Mouse (Mus musculus): ENCODE data around the gene Med6.

Med6 gene

DNA sequence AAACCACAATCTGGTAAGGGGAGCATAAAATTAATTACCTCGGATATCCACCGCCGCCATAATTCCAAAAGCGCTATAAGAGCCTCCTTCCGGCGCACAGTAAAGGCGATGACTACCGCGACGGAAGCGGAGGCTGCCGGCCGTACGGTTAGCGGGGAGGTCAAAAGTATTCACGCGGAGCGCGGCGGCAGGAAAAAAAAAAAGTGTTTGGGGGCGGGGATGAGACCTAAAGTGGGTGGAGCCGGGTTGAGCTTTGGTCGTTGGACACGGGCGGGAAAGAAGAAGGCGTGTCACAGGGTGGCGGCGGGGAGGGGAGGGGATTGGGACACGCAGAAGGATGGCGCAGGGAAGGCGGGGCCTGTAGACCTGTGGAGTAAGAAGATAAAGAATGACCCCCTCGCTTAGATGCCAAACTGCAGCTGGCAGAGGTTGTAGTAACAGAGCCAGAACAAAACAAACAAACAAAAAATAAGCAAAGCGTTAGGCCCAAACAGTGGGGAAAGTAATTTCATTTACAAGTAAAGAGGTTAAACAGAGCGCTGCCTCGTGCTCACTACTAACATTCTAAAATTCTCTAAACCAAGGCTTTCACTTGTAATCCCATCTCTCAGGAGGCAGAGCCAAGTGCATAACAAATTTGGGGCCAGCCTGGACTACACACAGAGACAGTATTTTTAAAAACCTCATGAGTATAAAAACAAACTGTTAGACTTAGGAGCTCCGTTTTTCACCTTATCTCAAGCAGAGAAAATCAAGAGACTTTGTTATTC is at the start of gene Med6:
Gene Med6, minus strand, starts transcription at position 107 of the 770 bp plus-strand sequence.
- peak; percentile 97 for DNase-seq (ENCODE audit: low read depth, low spot score)

DNA sequence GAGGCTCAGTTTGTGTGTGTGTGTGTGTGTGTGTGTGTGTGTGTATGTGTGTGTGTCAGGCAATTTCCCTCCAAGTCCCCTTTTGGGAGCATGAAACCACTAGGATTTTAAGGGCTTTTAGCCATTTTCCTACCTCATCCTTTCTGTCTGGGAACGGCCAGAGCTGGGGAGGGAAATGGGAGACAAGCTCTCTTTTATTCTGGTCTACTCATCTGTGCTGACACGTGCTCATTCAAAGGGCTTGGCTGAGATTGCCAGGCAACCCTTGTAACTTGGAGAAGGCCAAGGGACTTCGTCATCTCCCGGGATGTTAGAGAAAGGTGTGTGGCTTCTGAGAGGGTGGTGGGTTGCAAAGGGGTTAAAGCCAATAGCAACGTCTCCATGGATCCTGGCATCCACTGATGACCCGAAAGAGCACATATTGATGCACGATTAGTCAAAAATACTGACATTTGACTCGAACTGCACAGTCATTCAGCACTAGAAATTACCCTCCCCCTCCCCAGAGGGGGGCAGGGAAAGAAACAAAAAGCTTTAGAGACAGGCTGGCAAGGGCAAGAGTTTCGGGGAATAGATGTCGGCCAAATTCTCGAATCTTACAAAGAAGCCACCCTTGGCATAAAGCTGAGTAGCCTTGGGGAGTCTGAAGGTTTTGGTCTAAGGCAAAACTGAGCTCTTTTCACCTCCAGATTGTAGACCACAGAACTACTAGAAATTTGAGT is 47.7 kb upstream of the Med6 start:
- DNase-seq (ENCODE audit: low read depth, low spot score): peak; percentile 54

DNA sequence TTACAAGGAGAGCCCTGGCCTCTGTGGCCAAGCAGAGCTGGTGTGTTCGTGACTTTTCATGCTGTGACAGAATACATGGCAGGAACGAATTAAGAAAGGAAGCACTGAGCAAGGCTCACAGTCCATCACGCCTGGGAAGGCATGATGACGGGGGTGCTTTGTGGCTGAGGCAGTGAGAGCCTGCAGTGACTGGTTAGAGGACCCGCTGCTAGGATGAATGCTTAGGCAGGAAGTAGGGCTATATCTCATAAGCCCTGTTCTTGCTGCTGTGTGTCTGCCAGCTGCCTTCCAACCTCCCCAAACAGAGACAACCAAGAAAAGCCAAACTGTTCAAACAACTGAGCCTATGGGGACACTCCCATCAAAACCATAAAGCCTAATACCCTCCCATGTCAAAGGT is 45.8 kb upstream of the Med6 start:
- DNase-seq (ENCODE audit: low read depth, low spot score): no peak

DNA sequence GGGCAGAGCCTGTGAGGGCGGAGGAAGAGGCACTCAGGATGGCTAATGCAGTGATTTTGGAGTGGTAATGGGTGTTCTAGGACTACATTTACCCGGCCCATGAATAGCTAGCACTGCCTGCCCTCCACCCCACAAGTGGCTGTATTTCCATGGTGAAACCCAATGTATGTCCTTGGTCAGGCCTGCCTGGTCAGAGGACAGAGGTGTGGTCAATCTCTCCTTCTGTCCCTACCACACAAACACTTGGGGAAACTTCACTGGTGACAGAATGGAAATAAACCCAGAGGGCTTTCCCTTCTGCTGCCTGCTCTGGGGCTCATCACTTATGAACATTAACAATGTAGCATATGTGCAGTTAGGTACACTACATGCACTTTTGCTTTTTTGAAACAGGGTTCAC is 38.4 kb upstream of the Med6 start:
- DNase-seq (ENCODE audit: low read depth, low spot score): no peak

DNA sequence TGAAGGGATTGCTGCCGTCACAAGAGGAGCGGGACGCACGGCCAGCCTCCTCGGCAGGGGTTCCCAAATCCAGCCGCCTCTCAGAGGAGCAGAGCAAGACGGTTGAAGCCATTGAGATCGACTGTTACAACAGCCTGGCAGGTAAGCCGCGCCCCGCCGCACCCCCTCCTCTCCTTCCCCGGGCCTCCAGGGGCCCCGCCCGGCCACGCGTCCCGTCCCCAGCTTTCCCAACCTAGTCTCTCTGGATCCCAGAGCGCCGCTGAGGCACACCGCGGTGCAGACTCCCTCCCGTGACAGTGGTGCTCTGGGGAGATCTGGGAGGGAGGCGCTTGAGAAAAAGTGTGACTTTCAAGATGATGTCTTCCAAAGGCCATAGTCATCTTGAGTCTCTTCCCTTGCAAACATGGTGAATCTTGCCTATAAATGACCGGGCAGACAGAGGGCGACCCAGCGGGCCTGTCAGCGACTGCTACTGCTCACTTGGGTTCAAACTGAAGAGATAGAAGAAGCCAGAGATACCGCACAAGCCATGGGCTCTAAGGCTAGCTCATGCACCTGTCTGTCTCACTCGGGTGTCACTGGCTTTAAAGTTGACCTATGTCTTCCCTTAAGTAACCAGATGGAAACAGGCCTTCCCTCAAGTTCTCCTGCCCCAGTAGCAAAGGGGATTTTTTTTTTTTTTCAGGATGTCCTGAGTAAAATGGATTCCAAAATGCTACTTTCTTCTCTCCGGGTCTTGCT is 37.0 kb upstream of the Med6 start:
- no peak for DNase-seq (ENCODE audit: low read depth, low spot score)

DNA sequence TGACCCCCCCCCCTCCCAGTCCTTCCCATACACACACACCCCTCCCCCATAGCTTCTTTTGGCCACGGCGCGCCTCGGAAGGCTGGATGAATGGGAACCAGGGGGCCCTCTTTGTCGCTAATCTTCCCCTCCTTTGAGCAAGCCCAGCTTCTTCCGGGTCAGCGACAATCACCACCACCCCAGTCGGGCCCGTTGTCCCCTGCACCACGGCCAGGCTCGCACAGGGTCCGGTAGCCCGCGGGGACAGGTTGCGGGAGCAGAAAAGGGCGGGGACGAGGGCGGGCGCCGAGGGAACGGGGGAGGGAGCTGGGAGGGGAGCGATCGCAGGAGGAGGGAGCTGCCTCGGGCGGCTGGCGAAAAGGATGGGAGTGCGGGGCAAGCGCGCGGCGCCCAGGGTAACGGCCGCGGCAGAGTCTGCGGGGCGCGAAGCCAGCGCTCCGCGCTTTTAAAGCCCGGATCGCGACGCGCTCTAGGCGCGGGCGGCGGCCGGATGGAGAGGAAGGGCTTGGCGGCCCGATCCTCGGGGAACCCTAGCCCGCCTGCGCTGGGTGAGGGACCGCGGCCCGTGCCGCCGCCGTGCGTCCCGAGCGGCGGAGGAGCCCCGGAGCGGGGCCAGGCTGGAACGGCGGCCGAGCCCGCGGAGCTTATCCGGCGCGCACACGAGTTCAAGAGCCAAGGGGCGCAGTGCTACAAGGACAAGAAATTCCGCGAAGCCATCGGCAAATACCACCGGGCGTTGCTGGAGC is 36.3 kb upstream of the Med6 start, which contains the start of gene Ttc9:
Gene Ttc9, plus strand, starts transcription at position 335 of the 746 bp plus-strand sequence.
- no peak for DNase-seq (ENCODE audit: low read depth, low spot score)

DNA sequence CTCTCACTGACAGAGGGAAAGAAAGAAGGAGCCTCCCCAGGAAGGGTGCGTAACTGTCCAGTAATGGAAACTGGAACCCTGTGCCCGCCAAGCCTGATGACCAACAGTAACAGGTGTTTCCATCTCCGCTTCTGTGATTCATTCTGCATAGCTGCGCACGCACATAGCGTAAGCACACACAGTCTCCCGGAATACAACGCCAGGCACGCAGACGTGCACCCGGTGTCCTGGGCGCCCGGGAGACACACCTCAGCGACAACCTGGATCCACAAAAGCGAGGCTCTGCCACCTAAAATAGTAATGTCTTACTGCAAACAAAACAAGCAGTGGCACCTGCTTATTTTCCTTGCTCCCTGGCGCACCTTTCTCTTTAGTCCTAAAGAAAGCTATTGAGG is 35.7 kb upstream of the Med6 start:
- DNase-seq (ENCODE audit: low read depth, low spot score): no peak

DNA sequence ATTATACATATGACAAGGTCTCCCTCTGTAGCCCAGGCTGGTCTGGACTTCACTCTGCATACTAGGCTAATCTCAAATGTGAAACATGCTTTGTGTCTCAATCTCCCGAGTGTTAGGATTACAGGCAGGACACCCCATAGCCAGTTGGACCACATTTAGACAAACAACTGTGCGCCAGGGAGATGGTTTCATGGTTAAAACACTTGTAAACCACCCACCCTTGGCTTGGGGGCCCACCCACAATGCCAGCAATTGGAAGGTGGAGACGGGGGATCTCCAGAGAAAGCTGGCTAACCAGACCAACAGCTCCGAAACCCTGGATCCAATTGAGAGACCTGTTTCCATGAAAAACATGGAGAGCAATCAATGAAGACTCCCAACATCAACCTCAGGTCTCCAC is 33.3 kb upstream of the Med6 start:
- DNase-seq (ENCODE audit: low read depth, low spot score): no peak

GRCm38 (mm10) chr12:81627426-81627825 is 32.6 kb upstream of the Med6 start:
- no peak for DNase-seq (ENCODE audit: low read depth, low spot score)

DNA sequence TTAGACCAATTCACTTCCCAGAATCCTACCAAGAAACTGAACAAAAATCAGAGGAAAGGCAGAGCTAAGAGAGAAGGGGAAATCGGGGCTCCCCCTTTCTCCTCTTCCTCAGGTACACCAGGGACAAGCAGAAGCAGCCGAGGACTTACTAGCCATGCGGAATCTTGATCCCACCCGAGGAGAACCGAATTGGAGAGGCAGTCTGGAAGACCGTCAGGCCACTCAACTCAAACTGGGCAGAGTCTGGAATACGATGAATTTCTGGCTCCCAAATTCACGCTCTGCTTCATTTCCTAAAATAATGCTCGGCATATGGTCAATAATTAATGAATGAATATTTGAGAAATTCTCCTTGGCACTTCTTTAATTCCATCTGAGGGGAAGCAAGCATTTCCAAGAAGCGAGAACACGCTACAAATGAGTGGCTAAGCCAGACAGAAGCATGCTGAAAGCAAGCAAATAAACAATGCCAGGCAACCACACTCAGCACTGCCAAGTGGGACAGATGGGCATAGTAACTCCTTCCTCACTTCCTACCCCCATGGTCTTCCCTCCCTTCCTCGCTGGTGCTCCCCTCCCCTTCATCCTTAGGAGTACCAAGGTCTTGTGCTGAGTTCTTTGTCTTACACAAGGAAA is 31.5 kb upstream of the Med6 start:
- no peak for DNase-seq (ENCODE audit: low read depth, low spot score)

DNA sequence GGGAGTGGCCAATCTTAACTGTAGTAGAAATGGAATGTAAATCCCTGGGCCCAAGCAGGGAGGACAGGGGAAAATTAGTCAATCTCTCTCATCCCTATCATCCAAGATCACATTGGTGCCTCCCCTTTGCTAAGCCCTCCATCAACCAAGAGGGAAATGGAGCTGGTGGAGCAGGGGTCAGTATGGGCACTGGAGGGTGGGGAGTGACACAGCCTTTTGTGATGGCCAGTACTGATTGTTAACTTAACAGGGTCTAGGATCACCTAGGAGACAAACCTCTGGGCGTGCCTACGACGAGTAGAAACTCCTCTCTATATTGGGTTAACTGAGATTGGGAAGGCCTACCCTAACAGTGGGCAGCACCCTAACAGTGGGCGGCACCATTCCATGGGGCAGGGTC is 28.6 kb upstream of the Med6 start:
- DNase-seq (ENCODE audit: low read depth, low spot score): no peak

DNA sequence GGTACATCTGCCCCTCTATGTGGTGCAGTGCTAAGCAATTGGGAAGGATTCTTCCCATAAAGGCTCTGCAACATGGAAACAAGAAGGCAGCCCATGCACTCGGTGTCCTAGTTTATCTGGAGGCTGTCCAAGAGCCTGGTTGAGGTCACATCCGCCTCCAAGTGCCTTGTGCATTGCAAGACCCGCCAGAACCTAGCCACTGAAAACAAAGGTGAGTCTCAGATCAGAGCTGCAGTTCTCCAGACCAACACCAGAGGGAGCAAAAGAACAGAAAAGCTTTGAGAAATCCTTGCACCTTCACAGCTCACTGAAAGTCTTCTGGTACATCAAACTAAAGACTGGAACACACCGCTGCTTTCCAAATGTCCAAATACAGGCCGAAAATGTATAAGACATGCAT is 24.5 kb upstream of the Med6 start:
- peak; percentile 84 for DNase-seq (ENCODE audit: low read depth, low spot score)

DNA sequence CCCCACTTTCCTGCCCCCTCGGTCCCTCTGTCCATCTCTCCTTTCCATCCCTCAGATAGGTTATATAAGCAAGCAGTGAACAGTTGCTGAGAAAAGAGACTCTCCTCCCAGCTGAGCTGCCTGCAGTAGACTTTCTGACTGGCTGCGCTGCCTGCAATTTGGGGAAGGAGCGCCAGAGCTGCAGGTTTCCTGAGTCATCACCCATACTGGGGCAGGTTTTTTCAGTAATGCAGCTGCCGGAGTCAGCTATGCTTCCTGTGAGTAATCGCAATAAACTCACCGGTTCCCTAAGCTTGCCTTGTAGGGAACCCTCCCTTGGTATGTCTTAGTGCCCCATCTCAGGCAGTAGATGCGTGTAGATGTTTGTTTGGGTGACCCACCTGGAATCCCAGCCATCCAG is 22.2 kb upstream of the Med6 start:
- peak; percentile 43 for DNase-seq (ENCODE audit: low read depth, low spot score)

- no peak for DNase-seq (ENCODE audit: low read depth, low spot score)
Measured at GRCm38 (mm10) chr12:81615807-81616206, 21.0 kb upstream of the Med6 start.

GRCm38 (mm10) chr12:81609445-81609844 is 14.6 kb upstream of the Med6 start:
- peak; percentile 34 for DNase-seq (ENCODE audit: low read depth, low spot score)

GRCm38 (mm10) chr12:81604995-81605784 is 10.4 kb upstream of the Med6 start:
- DNase-seq (ENCODE audit: low read depth, low spot score): peak; percentile 55

GRCm38 (mm10) chr12:81596547-81597262 is 1.9 kb upstream of the Med6 start:
- no peak for DNase-seq (ENCODE audit: low read depth, low spot score)

- DNase-seq (ENCODE audit: low read depth, low spot score): no peak
Measured at GRCm38 (mm10) chr12:81568374-81568773, 26.4 kb downstream of the Med6 start, which contains the start of gene Adam21. TSS of gene Adam21 (minus strand) at chr12:81568474.

DNA sequence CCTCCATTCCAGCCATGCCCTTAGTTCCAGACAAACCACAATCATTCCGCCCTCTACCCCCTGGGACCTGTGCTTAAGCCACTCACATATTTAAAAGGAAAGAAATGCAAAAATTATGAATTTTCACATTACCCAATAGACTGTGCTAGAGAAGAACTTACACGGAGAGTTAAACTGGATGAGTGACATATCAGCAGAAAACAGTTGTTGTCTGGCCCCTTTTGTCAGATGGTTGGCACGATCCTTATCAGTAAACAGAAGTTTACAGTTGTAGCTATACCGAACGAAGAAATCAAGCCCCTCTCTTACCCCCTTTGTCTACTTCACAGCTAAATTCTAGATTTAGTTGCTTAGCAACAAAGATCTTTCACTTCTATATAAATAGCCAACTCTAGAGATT is 26.9 kb downstream of the Med6 start:
- DNase-seq (ENCODE audit: low read depth, low spot score): no peak

DNA sequence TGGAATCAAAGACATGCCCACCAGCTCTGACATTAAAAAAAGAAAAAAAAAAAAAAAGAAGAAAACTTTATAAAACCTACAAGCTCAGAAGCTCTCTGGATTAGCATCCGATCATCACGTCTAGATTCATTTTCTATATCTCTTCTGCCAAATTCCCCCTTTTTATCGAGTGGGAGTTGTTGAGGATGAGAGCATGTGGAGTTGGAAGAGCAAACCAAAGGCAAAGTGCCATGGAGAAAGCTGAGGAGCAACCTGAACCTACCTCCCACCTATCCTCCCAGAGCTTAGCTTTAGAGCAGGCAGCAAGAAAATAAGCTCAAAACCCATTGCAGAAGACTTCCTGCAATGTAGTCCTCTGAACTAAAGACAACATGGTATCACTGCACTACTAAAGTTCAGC is 30.6 kb downstream of the Med6 start:
- no peak for DNase-seq (ENCODE audit: low read depth, low spot score)

Data from 3T3-L1 (cell line).